Mouse (Mus musculus) layer of hippocampus, adult 11-12 months (tissue): Measurements from ENCODE around the gene Ccdc61.

Experiments
- DNase-seq: peaks from one replicate; pipeline ENCODE4 v3.0.0; 2022; ENCODE audit warnings: low spot score

The Ccdc61 gene

DNA sequence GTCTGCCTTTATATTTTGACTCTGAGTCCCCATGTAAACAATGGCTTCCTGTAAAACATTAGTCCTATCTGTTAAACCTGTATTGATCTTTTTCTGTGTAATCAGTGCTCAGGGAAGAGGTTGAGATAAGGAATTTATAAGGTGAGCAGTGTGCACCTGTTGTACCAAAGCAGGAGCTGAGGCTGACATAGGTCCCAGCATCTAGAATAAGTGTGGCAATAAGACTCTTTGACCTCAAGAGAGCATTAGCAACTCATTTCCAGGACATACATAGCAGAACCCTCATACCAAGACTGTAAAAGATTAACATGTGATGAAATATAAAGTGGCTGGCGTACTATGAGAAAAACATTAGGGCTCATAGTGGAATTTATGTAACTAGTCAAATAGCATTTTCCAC is 61.8 kb downstream of the Ccdc61 start:
- no peak for DNase-seq

DNA sequence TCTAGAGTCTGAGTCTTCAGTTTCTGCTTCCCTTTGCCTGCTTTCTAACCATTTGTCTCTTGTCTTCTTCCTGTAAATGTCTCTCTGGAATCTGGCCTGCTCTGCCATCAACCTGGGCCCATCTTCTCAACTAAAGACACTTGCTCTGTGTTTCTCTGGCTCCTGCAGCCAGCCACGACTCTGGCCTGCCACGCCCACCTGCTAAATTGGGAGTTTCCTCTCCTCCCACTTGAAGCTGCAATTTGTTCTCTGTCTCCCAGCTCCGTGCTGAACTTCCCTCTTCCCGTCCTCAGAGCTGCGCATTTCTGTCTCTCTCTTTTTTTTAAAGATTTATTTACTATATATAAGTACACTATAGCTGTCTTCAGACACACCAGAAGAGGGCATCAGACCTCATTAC is 65.4 kb downstream of the Ccdc61 start:
- DNase-seq = no peak

DNA sequence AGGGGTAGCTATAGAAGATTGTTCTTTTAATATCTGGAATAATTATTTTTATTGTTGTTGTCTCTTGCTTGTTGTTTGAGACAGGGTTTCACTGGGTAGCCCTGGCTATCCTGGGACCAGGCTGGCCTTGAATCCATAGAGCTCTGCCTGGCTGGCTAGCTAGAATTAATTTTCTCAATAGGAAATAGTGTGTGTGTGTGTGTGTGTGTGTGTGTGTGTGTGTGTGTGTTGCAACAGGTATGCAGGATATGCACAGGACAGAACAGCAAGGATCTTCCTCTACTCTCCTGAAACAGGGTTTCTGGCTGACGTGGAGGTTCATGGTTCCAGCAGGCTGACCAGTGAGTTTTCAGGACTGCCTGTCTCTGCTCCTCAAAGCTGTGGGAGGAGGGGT is 69.0 kb downstream of the Ccdc61 start:
- no peak for DNase-seq
